Mouse (Mus musculus): ENCODE measurements at regions not wholly inside any gene's neighbourhood (a gene's known extent, or its start where the extent isn't known, plus 50 kb on each side); places are given as distances from the start of the nearest gene placed in this dataset.

- peak; percentile 13 to 55 for DNase-seq (ENCODE audit: low spot score in 2 of 2)
Measured at GRCm38 (mm10) chrX:163669886-163670285, 91.2 kb downstream of the Rnf138rt1 start.

Data from spleen, postnatal 10 days (tissue).